21 mouse cellular contexts compared by ENCODE assay signal in the genomic region with DNA sequence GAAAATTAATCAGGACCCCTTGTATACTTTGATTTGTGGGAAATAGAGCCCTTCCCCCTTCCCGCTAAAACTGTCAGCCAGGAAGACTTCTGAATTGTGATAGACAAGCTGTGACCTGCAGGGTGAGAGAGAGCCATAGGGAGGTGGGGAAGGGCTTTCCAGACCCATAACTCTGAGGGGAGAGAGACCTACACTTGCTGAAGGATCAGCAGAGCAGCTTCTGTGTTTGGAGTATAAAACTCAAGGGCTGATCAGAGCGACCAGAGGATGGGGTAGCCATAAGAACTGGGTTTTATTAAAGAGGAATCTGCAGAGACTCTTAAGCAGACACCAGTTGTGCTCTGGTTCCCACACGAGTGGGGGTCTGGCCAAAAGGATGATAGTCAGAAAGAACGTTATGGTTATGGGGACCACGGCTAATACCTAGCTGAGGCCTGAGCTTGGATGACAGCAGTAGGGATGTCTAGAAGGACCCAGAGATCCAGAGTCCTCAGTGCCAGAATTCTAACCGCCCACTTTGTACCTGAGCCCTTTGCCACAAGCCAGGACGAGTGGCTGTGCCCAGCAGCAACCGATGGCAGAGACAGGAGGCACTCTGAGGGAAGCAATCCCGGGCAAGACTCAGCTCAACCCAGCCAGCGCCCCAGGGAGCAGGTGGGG. TPM values are rescaled to one million over a fixed set of nuclear protein-coding genes. Genes with fewer than 3 reads are reported as not detected.
DNase-seq lines count a peak whose midpoint lies in the region; ATAC-seq and TF ChIP-seq lines count a peak whose summit lies in the region.
"Had no signal": no experiment of that assay in that cellular context is flagged by ENCODE, and none has a peak within 500 bp of the region (broad histone marks: within the 10 kb centered on the region; RNA-seq: fewer than 3 reads in every experiment).

No protein-coding gene starts in this region.

- peaks cover 99% of the 10 kb centered on the region for H3K27me3 ChIP-seq in hindbrain, embryonic 10.5 days (ENCODE audit: insufficient read depth, poor library complexity, severe bottlenecking)
- H3K27me3 ChIP-seq in hindbrain, postnatal 0 days (ENCODE audit: insufficient read depth, low read length): peaks cover 39% of the 10 kb centered on the region
- peaks cover 85% of the 10 kb centered on the region for H3K27me3 ChIP-seq in midbrain, embryonic 11.5 days (ENCODE audit: control insufficient read depth, insufficient read depth, low read length)
- peaks cover 66% of the 10 kb centered on the region for H3K27me3 ChIP-seq in midbrain, embryonic 15.5 days (replicated peaks)
- H3K27me3 ChIP-seq in embryonic facial prominence, embryonic 15.5 days: peaks cover 83% of the 10 kb centered on the region

- H3K9me3 ChIP-seq in hindbrain, embryonic 10.5 days: no peaks in the 10 kb centered on the region
- no peaks in the 10 kb centered on the region for H3K9me3 ChIP-seq in hindbrain, postnatal 0 days (ENCODE audit: low read length)
- no peaks in the 10 kb centered on the region for H3K9me3 ChIP-seq in midbrain, embryonic 11.5 days (ENCODE audit: control insufficient read depth, low read length)
- no peaks in the 10 kb centered on the region for H3K9me3 ChIP-seq in midbrain, embryonic 15.5 days
- no peaks in the 10 kb centered on the region for H3K9me3 ChIP-seq in embryonic facial prominence, embryonic 15.5 days (replicated peaks)
- H3K9me3 ChIP-seq: forebrain, embryonic 15.5 days; heart, embryonic 15.5 days had no signal

- H3K4me1 ChIP-seq in hindbrain, embryonic 10.5 days (replicated peaks): peaks cover 74% of the 10 kb centered on the region
- H3K4me1 ChIP-seq in hindbrain, postnatal 0 days (ENCODE audit: insufficient read depth, low read length): peaks cover 14% of the 10 kb centered on the region; the same call in 1 of the 2 replicates
- H3K4me1 ChIP-seq in midbrain, embryonic 11.5 days (ENCODE audit: control insufficient read depth, insufficient read depth, low read length): peaks cover 38% of the 10 kb centered on the region
- H3K4me1 ChIP-seq in midbrain, embryonic 15.5 days: peaks cover 54% of the 10 kb centered on the region
- peaks cover 79% of the 10 kb centered on the region for H3K4me1 ChIP-seq in embryonic facial prominence, embryonic 15.5 days

- H3K36me3 ChIP-seq in hindbrain, embryonic 10.5 days: no peaks in the 10 kb centered on the region
- no peaks in the 10 kb centered on the region for H3K36me3 ChIP-seq in hindbrain, postnatal 0 days (ENCODE audit: insufficient read depth, low read length)
- H3K36me3 ChIP-seq in midbrain, embryonic 11.5 days (ENCODE audit: control insufficient read depth, insufficient read depth, low read length): no peaks in the 10 kb centered on the region
- H3K36me3 ChIP-seq in midbrain, embryonic 15.5 days (replicated peaks): no peaks in the 10 kb centered on the region
- no peaks in the 10 kb centered on the region for H3K36me3 ChIP-seq in embryonic facial prominence, embryonic 15.5 days
- H3K36me3 ChIP-seq: forebrain, embryonic 15.5 days; heart, embryonic 15.5 days had no signal

- H3K4me2 ChIP-seq in hindbrain, postnatal 0 days (ENCODE audit: low read depth, low read length): no peak overlapping the region
- H3K4me2 ChIP-seq in midbrain, embryonic 11.5 days: no peak overlapping the region; the same call in 1 of the 2 replicates
- H3K4me2 ChIP-seq in midbrain, embryonic 15.5 days: no peak overlapping the region
- no peak overlapping the region for H3K4me2 ChIP-seq in embryonic facial prominence, embryonic 15.5 days (replicated peaks)

- no peak for TF ChIP-seq CTCF in hindbrain, postnatal 0 days (IDR thresholded peaks at IDR 0.05; ENCODE audit: low read depth)

- DNase-seq in hindbrain, embryonic 10.5 days (ENCODE audit: low spot score): peak; percentile 16
- DNase-seq in hindbrain, postnatal 0 days (ENCODE audit: low spot score): no peak
- DNase-seq in midbrain, embryonic 11.5 days (ENCODE audit: low spot score, missing footprints): peak; percentile 90
- DNase-seq in naive thymus-derived CD4-positive, alpha-beta T cell, adult 2 months (ENCODE audit: low read depth): peak; percentile 29
- no peak for DNase-seq in right cerebral cortex, postnatal 10 days (ENCODE audit: low spot score in 2 of 2)
- no peak for DNase-seq in thymus, postnatal 4 days
- DNase-seq: adrenal gland, adult 2 months; adrenal gland, postnatal 25 days; cerebellum, adult 18-20 months; cerebellum, adult 9-11 months; cerebellum, postnatal 36 days; gastrocnemius, postnatal 14 days; heart, adult 2 months; heart, postnatal 14 days had no signal

- no peak overlapping the region for H3K9ac ChIP-seq in hindbrain, postnatal 0 days (replicated peaks; ENCODE audit: low read length)
- H3K9ac ChIP-seq in midbrain, embryonic 11.5 days (ENCODE audit: low read length): no peak overlapping the region
- H3K9ac ChIP-seq in midbrain, embryonic 15.5 days: no peak overlapping the region
- no peak overlapping the region for H3K9ac ChIP-seq in embryonic facial prominence, embryonic 15.5 days

- peak overlapping the region; percentile 50; the same call in 1 of the 2 replicates for H3K27ac ChIP-seq in hindbrain, embryonic 10.5 days
- no peak overlapping the region for H3K27ac ChIP-seq in hindbrain, postnatal 0 days
- H3K27ac ChIP-seq in midbrain, embryonic 11.5 days (ENCODE audit: low read depth, low read length): no peak overlapping the region
- no peak overlapping the region for H3K27ac ChIP-seq in midbrain, embryonic 15.5 days
- H3K27ac ChIP-seq in embryonic facial prominence, embryonic 15.5 days (replicated peaks): peak overlapping the region; percentile 59
- H3K27ac ChIP-seq: forebrain, embryonic 15.5 days; heart, adult 2 months; heart, embryonic 15.5 days had no signal

- 0 out of 2 replicates have a peak overlapping the region, but pooled peaks have one; percentile 57 for H3K4me3 ChIP-seq in hindbrain, embryonic 10.5 days
- H3K4me3 ChIP-seq in hindbrain, postnatal 0 days (ENCODE audit: low read length): no peak overlapping the region
- H3K4me3 ChIP-seq in midbrain, embryonic 11.5 days (ENCODE audit: low read depth, low read length): no peak overlapping the region
- H3K4me3 ChIP-seq in midbrain, embryonic 15.5 days: no peak overlapping the region
- no peak overlapping the region for H3K4me3 ChIP-seq in embryonic facial prominence, embryonic 15.5 days (replicated peaks)

- 5% methylated on average over 10 of the region's 10 CpGs for WGBS in hindbrain, embryonic 10.5 days
- 18% methylated on average over 10 of the region's 10 CpGs for WGBS in hindbrain, postnatal 0 days
- 8% methylated on average over 10 of the region's 10 CpGs for WGBS in midbrain, embryonic 11.5 days
- WGBS in midbrain, embryonic 15.5 days: 15% methylated on average over 10 of the region's 10 CpGs
- 14% methylated on average over 10 of the region's 10 CpGs for WGBS in embryonic facial prominence, embryonic 15.5 days

- no peak for ATAC-seq in hindbrain, postnatal 0 days
- no peak for ATAC-seq in midbrain, embryonic 11.5 days (ENCODE audit: low FRiP score)
- ATAC-seq in midbrain, embryonic 15.5 days (replicated peaks): no peak
- ATAC-seq in embryonic facial prominence, embryonic 15.5 days (ENCODE audit: insufficient number of reproducible peaks, low FRiP score, low TSS enrichment, low read depth): no peak
- ATAC-seq: hindbrain, embryonic 16.5 days had no signal

RNA-seq across cellular contexts. Expression of a gene that starts 13.0 kb away (rescaled TPM):
- 0.87 and 1.6 TPM in 2 replicates for polyA plus RNA-seq in hindbrain, embryonic 10.5 days (2016; fragmentation: Nextera tagmentation; extraction: Ambion mirVana)
- total RNA-seq in hindbrain, postnatal 0 days (2014; rRNA removed): 1.8 and 2.7 TPM in 2 replicates
- 0.48 and 0.68 TPM in 2 replicates for polyA plus RNA-seq in hindbrain, postnatal 0 days (2015; fragmentation: Nextera tagmentation; extraction: Ambion mirVana)
- 1.4 and 2.3 TPM in 2 replicates for polyA plus RNA-seq in midbrain, embryonic 11.5 days (2014; fragmentation: Nextera tagmentation; extraction: Ambion mirVana)
- polyA plus RNA-seq in midbrain, embryonic 15.5 days (2015; fragmentation: Nextera tagmentation; extraction: Ambion mirVana): 0.34 and 0.37 TPM in 2 replicates
- 13.3 and 16.3 TPM in 2 replicates for polyA plus RNA-seq in embryonic facial prominence, embryonic 15.5 days (2015; fragmentation: Nextera tagmentation; extraction: Ambion mirVana)
- total RNA-seq: heart, adult 2 months; heart, postnatal 14 days; hematopoietic stem cell, adult 5-6 weeks had no signal
- polyA plus RNA-seq: heart, adult 2 months; heart, embryonic 11.5 days; heart, embryonic 15.5 days had no signal

RNA-seq across cellular contexts. Expression of a gene that starts 32.6 kb away (rescaled TPM):
- 15.5 and 18.2 TPM in 2 replicates for polyA plus RNA-seq in hindbrain, embryonic 10.5 days (2016; fragmentation: Nextera tagmentation; extraction: Ambion mirVana)
- total RNA-seq in hindbrain, postnatal 0 days (2014; rRNA removed): 5.9 and 11.2 TPM in 2 replicates
- 6.7 and 7.4 TPM in 2 replicates for polyA plus RNA-seq in hindbrain, postnatal 0 days (2015; fragmentation: Nextera tagmentation; extraction: Ambion mirVana)
- polyA plus RNA-seq in midbrain, embryonic 11.5 days (2014; fragmentation: Nextera tagmentation; extraction: Ambion mirVana): 3.3 and 3.4 TPM in 2 replicates
- 5.6 and 7.2 TPM in 2 replicates for polyA plus RNA-seq in midbrain, embryonic 15.5 days (2015; fragmentation: Nextera tagmentation; extraction: Ambion mirVana)
- 37.6 and 40.1 TPM in 2 replicates for polyA plus RNA-seq in embryonic facial prominence, embryonic 15.5 days (2015; fragmentation: Nextera tagmentation; extraction: Ambion mirVana)
- total RNA-seq: hematopoietic stem cell, adult 5-6 weeks had no signal

RNA-seq across cellular contexts. Expression of a gene that starts 50.4 kb away (rescaled TPM):
- polyA plus RNA-seq in hindbrain, embryonic 10.5 days (2016; fragmentation: Nextera tagmentation; extraction: Ambion mirVana): 0.96 and 2.6 TPM in 2 replicates
- 59.2 and 75.3 TPM in 2 replicates for total RNA-seq in hindbrain, postnatal 0 days (2014; rRNA removed)
- polyA plus RNA-seq in hindbrain, postnatal 0 days (2015; fragmentation: Nextera tagmentation; extraction: Ambion mirVana): 12.3 and 13.6 TPM in 2 replicates
- polyA plus RNA-seq in midbrain, embryonic 11.5 days (2014; fragmentation: Nextera tagmentation; extraction: Ambion mirVana): 5.7 and 5.8 TPM in 2 replicates
- 9.1 and 9.7 TPM in 2 replicates for polyA plus RNA-seq in midbrain, embryonic 15.5 days (2015; fragmentation: Nextera tagmentation; extraction: Ambion mirVana)
- 0.12 and 0.13 TPM in 2 replicates for polyA plus RNA-seq in embryonic facial prominence, embryonic 15.5 days (2015; fragmentation: Nextera tagmentation; extraction: Ambion mirVana)
- total RNA-seq: heart, postnatal 14 days; hematopoietic stem cell, adult 5-6 weeks had no signal
- polyA plus RNA-seq: heart, embryonic 15.5 days had no signal

RNA-seq across cellular contexts. Expression of a gene that starts 55.3 kb away (rescaled TPM):
- 0.12 TPM in 1 of 2 replicates, not detected in the other for polyA plus RNA-seq in hindbrain, embryonic 10.5 days (2016; fragmentation: Nextera tagmentation; extraction: Ambion mirVana)
- not detected in 2 replicates for total RNA-seq in hindbrain, postnatal 0 days (2014; rRNA removed)
- polyA plus RNA-seq in hindbrain, postnatal 0 days (2015; fragmentation: Nextera tagmentation; extraction: Ambion mirVana): not detected in 2 replicates
- polyA plus RNA-seq in midbrain, embryonic 11.5 days (2014; fragmentation: Nextera tagmentation; extraction: Ambion mirVana): not detected in 2 replicates
- polyA plus RNA-seq in midbrain, embryonic 15.5 days (2015; fragmentation: Nextera tagmentation; extraction: Ambion mirVana): not detected in 2 replicates
- 5.7 and 7.5 TPM in 2 replicates for polyA plus RNA-seq in embryonic facial prominence, embryonic 15.5 days (2015; fragmentation: Nextera tagmentation; extraction: Ambion mirVana)
- total RNA-seq: adrenal gland, postnatal 25 days; hematopoietic stem cell, adult 5-6 weeks had no signal
- polyA plus RNA-seq: forebrain, embryonic 15.5 days had no signal

Comparison
In these comparisons a context has a peak if more than half of its experiments do, and no peak if none do; other contexts are left out.
1. DNase-seq: peak in hindbrain, embryonic 10.5 days (single experiment), midbrain, embryonic 11.5 days (single experiment) and naive thymus-derived CD4-positive, alpha-beta T cell, adult 2 months (single experiment); none in hindbrain, postnatal 0 days (single experiment), right cerebral cortex, postnatal 10 days (0 of 2) and thymus, postnatal 4 days (single experiment).
2. H3K27ac ChIP-seq: peak in hindbrain, embryonic 10.5 days (single experiment) and embryonic facial prominence, embryonic 15.5 days (single experiment); none in hindbrain, postnatal 0 days (single experiment), midbrain, embryonic 11.5 days (single experiment) and midbrain, embryonic 15.5 days (single experiment).